Mouse (Mus musculus) thymus, postnatal 4 days (tissue): ENCODE data around the gene Gm43064.
"Not testable (repeated sequence)": the region's sequence is repeated elsewhere in the genome, so short reads cannot be mapped to it uniquely, and the experiment has no call there.

Experiments used
- DNase-seq: peaks from one replicate; pipeline ENCODE4 v3.0.0; 2021

Gene Gm43064

DNA sequence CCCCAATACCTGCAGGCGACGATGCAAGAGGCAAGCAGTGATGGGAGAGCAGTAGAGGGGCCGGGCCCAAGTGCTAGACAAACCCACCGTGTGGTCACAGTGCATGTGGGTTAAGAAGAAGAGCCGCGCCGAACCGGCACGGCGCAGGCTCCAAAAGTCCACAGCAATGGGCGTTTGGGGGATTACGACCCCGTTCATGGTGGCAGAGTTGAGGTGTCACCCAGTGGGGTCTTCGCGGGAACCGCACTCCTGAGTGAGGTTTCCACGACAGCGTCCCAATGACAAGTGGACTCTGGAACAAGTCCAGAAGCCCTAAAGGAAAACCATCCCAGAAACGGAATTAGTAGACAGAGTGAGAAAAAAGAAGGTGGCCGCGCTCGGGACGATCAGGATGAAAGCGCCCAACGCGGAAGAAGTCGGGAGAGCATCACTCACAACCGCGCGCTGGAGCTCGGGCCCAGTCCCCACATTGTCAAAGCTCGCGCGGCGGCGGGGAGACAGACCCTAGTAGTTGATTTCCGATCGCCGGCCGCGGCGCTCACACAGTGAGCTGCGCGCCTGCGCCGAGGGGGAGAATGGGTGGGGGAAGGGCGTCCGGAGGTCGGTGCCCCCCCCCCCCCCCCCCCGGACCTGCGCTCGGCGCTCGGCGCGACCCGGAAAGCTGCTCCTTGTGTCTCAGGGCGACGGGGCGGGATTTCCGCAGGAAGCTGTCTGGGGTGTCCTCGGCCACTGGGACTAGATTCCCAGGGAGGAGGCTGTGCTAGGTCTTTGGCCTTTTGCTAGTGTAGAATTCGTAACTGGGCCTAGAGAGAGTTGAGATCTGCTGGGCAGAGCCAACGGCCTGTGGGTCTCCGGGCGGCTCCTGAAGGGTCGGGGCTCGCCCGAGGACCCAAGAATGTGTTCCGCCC lies at the start of gene Gm43064, which contains the start of the genes Dclre1b and Ap4b1:
Gene Gm43064, plus strand, starts transcription at position 683 of the 908 bp plus-strand sequence.
Gene Dclre1b, minus strand, starts transcription at position 554 of the 908 bp plus-strand sequence.
Gene Ap4b1, plus strand, starts transcription at position 630 of the 908 bp plus-strand sequence.
- DNase-seq = peak; percentile 96

- no peak for DNase-seq
Observed at GRCm38 (mm10) chr3:103766789-103767188, 42.6 kb upstream of the Gm43064 start.

- no peak for DNase-seq
Observed at GRCm38 (mm10) chr3:103771531-103772130, 37.7 kb upstream of the Gm43064 start.

DNA sequence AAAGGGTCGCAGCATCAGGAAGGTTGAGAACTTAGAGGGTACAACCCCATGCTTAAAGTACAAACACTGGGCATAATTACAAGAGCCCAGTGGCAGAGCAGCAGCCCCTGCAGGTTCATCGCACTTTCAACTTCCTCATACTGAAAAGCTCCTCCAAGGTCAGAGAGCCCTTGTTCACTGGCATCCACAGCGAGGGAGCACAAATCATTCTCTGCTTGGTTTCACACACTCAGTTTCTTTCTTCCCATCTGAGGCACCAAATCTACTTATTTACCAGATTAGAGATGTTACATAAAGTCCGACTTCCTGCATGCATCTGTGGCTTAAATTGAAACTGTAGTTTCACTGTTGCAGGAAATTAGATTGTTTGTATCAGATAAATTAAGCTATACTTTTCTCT lies 36.5 kb upstream of the Gm43064 start:
- DNase-seq = peak; percentile 36

- DNase-seq = peak; percentile 50
Observed at GRCm38 (mm10) chr3:103773508-103773907, 35.9 kb upstream of the Gm43064 start.

DNA sequence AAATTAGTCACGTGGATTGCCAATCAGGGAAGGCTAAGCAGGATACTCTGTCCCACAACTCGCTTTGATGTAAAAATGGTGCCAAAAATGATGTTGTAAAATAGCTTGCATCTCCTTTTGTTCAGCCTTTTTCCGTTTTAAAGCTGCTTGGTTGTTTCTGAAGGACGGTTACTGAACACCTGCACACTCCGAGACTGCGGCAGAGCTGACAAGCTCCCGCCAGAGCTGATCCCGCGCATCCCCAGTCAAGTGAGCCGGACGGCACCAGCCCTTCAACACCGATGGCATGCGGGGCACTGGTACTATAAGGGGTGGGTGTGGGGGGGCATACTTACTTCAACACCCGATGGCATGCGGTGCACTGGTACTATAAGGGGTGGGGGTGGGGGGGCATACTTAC lies 35.4 kb upstream of the Gm43064 start:
- DNase-seq = peak; percentile 77

DNA sequence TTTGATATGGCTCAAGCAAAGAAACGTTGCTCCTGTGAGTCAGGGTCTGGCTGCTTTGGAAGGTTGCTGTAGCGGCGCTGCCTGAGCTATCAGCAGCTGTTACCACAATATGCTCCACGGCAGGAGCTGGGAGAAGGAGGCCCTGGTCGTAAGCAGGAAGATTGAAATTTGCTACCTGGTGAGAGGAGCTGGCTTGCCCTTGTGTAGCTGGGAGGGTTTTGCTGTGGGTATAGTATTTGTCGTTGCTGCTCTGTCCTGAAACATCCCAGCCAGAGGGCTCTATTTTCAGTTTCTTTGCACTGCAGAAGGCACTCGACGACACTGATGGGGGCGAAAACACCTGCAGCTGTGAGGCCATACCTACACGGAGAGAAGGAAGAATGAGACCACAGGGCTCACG lies 31.4 kb upstream of the Gm43064 start:
- DNase-seq = peak; percentile 64

DNA sequence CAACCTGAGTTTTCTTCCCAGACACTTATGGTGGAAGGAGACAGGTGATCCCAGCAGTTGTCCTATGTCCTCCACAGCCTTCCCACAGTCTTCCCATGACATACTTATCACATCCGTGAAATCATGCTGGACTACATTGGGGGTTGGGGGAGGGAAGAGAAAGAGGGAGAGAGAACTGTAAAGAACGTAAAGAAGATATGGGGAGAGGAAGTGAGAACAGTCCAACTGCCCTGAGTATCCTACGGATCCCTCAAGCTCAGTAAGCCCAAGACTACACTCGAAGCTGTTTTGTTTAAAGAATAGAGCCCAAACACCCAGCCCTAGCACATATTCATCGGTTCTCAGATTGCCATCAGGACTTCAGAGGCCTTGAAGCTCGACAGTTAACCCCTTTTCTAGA lies 30.7 kb upstream of the Gm43064 start:
- no peak for DNase-seq

DNA sequence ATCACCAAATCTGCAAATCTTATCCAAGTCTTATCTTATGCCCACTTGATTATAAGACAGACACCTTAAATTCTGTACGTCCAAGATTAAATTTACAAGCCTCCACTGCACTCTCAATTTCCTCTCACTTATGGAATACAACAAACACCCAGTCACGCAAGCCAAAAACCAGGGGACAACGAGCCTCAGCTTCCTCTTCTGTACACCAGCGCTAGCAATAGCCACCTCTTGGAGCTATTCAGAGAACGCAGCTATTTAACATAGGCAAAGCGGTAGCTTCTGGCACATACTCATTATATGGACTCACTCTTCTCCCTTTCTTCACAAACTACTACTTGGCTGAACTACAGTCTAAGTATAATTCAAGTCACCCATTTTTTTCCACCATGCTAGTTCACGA lies 30.2 kb upstream of the Gm43064 start:
- DNase-seq = no peak

- DNase-seq = no peak
Observed at GRCm38 (mm10) chr3:103780271-103780670, 29.1 kb upstream of the Gm43064 start.

- no peak for DNase-seq
Observed at GRCm38 (mm10) chr3:103780777-103781176, 28.6 kb upstream of the Gm43064 start.

GRCm38 (mm10) chr3:103782844-103783609 lies 26.3 kb upstream of the Gm43064 start:
- peak; percentile 36 for DNase-seq

- no peak for DNase-seq
Observed at GRCm38 (mm10) chr3:103787225-103787624, 22.1 kb upstream of the Gm43064 start.

- DNase-seq = no peak
Observed at GRCm38 (mm10) chr3:103789096-103789495, 20.3 kb upstream of the Gm43064 start.

DNA sequence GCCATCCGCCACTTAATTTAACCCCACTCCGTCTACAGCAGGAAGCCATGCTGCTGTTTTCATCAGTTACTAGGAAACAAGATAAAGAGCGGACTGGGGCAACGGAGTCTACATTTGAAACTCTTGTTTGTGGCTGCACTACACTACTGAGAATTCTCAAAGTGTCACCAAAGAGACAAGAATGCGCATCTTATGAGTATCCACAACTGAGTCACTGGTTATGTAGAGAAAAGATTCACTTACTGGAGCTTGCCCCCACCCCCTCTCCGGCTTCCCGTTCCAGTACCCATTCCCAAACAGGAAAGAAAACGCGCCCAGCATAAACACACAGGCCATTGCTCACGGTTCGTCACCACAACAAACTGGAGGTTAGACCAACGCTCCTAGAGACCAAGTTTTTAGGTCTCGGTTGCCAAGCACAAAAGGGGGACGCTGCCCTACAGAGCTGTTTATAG lies 19.5 kb upstream of the Gm43064 start:
- DNase-seq = peak; percentile 42

- DNase-seq = peak; percentile 67
Observed at GRCm38 (mm10) chr3:103790346-103791145, 18.8 kb upstream of the Gm43064 start.

DNA sequence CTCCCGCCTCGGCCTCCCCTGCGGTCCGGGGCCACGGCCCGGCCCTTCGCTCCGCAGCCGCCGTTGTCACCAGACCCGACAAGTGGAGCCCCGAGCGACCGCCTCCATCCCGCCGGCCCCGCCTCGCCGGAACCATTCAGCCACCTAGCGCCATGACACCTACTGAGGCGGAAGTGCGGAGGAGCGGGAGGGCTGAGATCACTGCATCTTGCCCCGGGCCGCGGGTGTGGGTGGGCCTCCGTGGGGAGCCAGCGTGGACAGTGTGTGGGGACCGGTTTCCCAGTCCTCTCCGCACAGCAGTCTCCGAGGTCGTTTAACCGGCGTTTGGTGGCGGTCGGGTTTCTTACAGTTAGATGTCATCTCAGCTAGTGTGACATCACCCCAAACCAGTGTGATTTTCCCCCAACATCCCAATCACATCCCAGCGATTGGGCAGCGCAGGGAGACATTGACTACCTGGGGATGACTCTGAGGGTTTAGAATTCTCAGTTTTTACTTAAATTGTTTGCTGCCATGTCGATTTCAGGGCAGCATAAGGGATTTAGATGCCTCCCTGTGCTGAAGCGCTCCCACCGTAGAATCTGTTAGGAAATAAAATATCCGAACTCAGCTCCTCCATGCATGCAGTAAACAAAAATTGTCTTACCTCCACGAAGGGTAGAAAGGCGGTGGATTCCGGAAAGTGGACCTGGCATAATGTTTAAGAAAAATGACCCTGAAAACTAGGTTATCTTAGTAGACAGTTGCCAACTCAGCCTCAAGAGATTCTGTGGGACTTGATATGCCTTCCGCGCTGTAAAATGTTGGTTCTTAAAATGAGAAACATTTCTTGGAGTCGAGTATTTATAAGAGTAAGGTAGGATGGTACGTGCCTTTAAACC lies 17.9 kb upstream of the Gm43064 start, which contains the start of gene Hipk1:
Gene Hipk1, minus strand, starts transcription at position 334 of the 881 bp plus-strand sequence.
- DNase-seq = peak; percentile 94

DNA sequence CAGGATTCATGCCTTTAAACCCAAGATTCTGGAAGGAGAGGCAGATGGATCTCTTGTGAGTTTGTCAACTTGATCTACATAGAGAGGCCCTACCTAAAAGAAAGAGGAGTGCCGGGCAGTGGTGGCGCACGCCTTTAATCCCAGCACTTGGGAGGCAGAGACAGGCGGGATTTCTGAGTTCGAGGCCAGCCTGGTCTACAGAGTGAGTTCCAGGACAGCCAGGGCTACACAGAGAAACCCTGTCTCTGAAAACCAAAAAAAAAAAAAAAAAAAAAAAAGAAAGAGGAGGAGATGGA lies 17.3 kb upstream of the Gm43064 start:
- not testable (repeated sequence) for DNase-seq

DNA sequence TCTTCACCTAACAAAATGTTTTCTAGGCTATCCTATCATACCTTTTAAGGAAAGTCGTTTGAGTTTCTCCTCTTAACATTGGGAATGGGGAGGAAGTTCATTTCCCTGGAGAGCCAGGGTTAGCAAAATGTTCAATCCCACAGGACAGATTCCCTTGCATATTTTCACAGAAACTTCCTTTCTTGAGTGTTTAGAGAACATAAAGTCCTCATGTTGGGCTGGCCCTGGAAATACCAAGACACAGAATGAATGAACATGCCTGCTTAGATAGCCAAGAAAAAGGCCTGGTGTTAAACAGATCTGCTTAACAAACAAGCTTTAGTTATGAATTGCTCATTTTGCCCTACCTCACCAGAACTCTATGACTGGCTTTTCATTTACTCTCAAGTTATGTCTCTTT lies 16.8 kb upstream of the Gm43064 start:
- no peak for DNase-seq

GRCm38 (mm10) chr3:103796389-103796788 lies 13.0 kb upstream of the Gm43064 start:
- no peak for DNase-seq

DNA sequence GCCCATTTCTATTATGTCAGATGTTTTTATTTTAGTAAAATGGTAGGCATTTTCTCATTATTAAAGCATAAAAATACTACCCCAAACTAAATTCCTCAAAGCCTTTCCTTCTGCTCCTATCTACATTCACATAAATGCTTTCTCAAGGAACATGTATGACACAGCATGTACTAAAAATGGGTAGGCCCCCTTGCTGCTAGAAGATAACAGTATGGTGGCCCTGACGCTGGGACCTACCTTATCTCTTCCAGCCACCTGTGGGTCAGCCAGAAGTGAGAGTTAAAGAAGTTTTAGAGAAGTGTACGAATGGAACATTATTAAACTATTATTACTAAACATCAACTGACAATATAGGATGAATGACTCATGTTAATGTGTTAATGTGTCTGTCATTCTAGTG lies 9.9 kb upstream of the Gm43064 start:
- DNase-seq = no peak
